Mouse (Mus musculus) spleen, adult 2 months (tissue): Measurements from ENCODE around the gene Phf1. TPM values are rescaled to one million over a fixed set of nuclear protein-coding genes. Genes with fewer than 3 reads are reported as not detected.
A peak's percentile ranks its signal among the peaks of the same experiment; 100 is the strongest.
"Not testable (repeated sequence)": the region's sequence is repeated elsewhere in the genome, so short reads cannot be mapped to it uniquely, and the experiment has no call there.

Experiments used
- DNase-seq, 2 experiments: peaks; one replicate each; pipeline versions ENCODE4 v3.0.0 to v3.0.0-alpha.2; 2012 to 2021; ENCODE audit warnings: low spot score in 2 of 2, low read depth in 1 of 2
- H3K27ac ChIP-seq: fragments of 200-500 bp; 2 replicates; pipeline ENCODE4 v1.5.1; 2012; ENCODE audit warnings: low read length, inconsistent platforms; ENCODE audit not compliant: insufficient read depth
- H3K27me3 ChIP-seq: fragments of 200-500 bp; 2 replicates; pipeline ENCODE4 v1.6.1; 2012; ENCODE audit warnings: mild to moderate bottlenecking, moderate library complexity, low read length, inconsistent platforms; ENCODE audit not compliant: control insufficient read depth, insufficient read depth
- H3K36me3 ChIP-seq: fragments of 200-500 bp; 2 replicates; pipeline ENCODE4 v1.6.1; 2012; ENCODE audit warnings: mild to moderate bottlenecking, low read length, inconsistent platforms; ENCODE audit not compliant: control insufficient read depth, insufficient read depth
- H3K4me1 ChIP-seq: fragments of 200-500 bp; 2 replicates; pipeline ENCODE4 v1.6.1; 2011; ENCODE audit warnings: inconsistent platforms; ENCODE audit not compliant: control insufficient read depth, insufficient read depth, insufficient read length
- H3K4me3 ChIP-seq: fragments of 200-500 bp; 2 replicates; pipeline ENCODE4 v1.5.1; 2011; ENCODE audit warnings: mild to moderate bottlenecking, inconsistent platforms; ENCODE audit not compliant: insufficient read depth, insufficient read length; ENCODE audit errors: extremely low read depth
- CTCF ChIP-seq: fragments of 200-500 bp; IDR thresholded peaks from 2 replicates; pipeline ENCODE4 v1.5.1; 2011; ENCODE audit warnings: mild to moderate bottlenecking, inconsistent platforms; ENCODE audit not compliant: insufficient read depth, insufficient read length, insufficient replicate concordance; ENCODE audit errors: extremely low read depth
- POLR2A ChIP-seq: fragments of 200-500 bp; IDR thresholded peaks from 2 replicates; pipeline ENCODE4 v1.6.1; 2011; ENCODE audit warnings: low read depth, low read length, inconsistent platforms
- WGBS: fragments of 180-500 bp; shearing (Covaris S2); methylation state at CpG from one replicate; pipeline ENCODE4 v1.1.7; 2018; 5-methylcytosine and 5-hydroxymethylcytosine counted together
- polyA plus RNA-seq: library from polyadenylated mRNA; depleted of rRNA; stranded (reverse); fragments of >200 nt; gene quantifications from 2 replicates; pipeline ENCODE4 v1.2.3, GENCODE M21; 2012

Phf1 gene
- polyA plus RNA-seq, 1 experiment = 103 TPM

DNA sequence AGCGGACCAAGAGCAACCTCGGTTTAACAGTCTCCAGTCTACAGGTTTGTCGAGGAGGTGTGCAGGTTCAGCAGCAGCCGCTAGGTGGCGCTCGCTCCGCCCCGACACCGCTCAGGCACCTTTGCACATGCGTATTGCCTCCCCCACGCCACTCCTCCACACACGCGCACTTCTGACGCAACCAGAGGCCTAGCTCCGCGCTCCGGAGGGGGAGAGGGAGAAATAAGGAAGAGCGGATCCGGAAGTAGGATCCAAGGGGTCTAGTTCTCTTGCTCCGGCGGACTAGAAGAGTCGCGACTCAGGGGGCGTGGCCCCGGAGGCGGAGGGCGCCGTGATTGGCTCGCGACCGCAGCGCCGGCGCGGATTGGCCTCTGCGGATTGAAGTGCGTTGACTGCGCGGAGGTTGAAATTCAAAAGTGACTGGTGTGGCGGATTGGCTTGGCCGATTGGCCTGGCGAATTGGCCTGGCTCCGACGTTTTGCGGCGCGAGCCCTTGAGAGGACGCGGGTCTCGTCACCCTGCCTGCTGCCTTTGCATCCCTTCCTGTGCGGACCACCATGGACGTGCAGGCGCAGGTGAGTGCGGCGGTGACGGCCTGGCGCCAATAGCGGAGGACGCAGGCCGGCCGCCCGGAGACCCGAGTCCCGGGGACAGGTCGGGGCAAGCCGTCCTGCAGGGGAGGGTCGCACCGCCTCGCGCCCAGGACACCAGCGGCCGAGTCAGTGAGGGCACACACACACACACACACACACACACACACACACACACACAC, 16.0 kb upstream of the Phf1 start, which contains the start of gene Kifc5b:
Kifc5b (plus strand) TSS at position 381 of the 772 bp plus-strand sequence.
- Histone ChIP-seq H3K4me1 (no peaks in the 10 kb centered on the region), H3K27me3 (no peaks in the 10 kb centered on the region), H3K36me3 (no peaks in the 10 kb centered on the region; the same call in 1 of the 2 replicates), H3K4me3 (peak within 1 kb of the TSS; percentile 74), H3K27ac (no peak within 1 kb of the TSS)
- TF ChIP-seq CTCF (peak; percentile 99), POLR2A (no peak)
- peak; percentile 96 to 98 for DNase-seq
- under 1% methylated on average over 72 of the region's 72 CpGs for WGBS

DNA sequence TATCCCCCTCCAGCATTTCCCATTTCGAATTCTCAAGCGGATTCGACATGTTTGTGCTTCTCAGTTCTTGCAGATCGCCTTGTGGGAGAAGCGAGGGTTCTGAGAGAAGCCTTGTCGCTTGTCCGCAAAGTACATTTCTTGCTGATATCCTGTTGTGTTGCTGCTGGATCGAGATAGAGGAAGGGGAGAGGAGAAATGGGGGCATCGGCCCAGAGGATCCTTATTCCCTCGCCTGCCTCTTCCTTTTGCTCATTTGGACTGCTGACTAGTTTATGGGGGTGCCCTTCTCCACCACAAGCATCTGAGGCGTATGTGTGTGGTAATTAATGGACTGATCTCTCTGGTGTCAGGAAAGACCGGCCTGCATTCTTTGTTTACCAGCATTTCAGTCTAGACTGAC, 15.3 kb upstream of the Phf1 start:
- H3K36me3 ChIP-seq, H3K27me3 ChIP-seq, DNase-seq, H3K4me1 ChIP-seq, H3K27ac ChIP-seq: not testable (repeated sequence)
- H3K4me3 ChIP-seq = peak overlapping the region; percentile 74
- 2% methylated on average over 12 of the region's 12 CpGs for WGBS

DNA sequence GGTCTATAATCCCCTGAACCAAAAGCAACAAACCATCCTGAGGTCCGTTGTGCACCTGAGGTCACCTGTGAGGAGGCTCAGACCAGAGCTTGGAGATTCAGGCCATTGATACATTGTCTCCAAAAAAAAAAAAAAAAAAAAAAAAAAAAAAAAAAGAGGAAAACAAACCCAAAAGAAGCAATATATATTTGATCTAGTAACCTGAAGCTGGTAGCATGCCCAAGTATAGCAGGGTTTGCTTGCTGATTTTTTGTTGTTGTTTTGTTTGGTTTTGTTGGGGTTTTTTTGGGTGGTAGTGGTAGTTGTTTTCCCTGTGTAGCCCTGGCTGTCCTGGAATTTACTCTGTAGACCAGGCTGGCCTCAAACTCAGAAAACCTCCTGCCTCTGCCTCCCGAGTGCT, 14.5 kb upstream of the Phf1 start:
- H3K27ac ChIP-seq = no peak overlapping the region
- no peak for TF ChIP-seq POLR2A
- TF ChIP-seq CTCF = no peak
- no peak for DNase-seq
- H3K27me3 ChIP-seq = no peaks in the 10 kb centered on the region
- H3K4me1 ChIP-seq = no peaks in the 10 kb centered on the region; the same call in 1 of the 2 replicates
- H3K36me3 ChIP-seq = no peaks in the 10 kb centered on the region; the same call in 1 of the 2 replicates
- H3K4me3 ChIP-seq = no peak overlapping the region; the same call in 1 of the 2 replicates
- 74% methylated on average over 2 of the region's 2 CpGs for WGBS

DNA sequence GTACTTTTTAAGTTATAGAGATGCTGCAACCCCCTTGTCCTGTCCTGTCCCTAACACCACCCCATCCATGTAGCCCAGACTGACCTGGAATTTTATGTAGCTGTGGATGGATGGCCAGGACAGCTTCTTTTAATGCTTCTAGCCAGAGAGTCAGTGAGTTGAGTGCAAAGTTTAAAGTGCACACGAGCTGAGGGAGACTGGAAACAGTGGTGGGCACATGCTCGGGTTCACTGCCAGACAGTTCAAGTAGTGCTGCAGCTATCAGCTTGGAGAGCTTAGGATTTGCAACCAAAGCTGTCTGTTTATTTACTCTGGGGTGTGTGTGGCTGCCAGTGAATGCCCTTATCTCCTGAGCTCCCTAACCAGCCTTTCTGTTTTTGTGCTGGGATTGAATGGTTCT, 13.3 kb upstream of the Phf1 start:
- H3K27ac ChIP-seq, H3K27me3 ChIP-seq, H3K4me3 ChIP-seq, H3K4me1 ChIP-seq, H3K36me3 ChIP-seq, DNase-seq: not testable (repeated sequence)
- 87% methylated on average over 2 of the region's 2 CpGs for WGBS

DNA sequence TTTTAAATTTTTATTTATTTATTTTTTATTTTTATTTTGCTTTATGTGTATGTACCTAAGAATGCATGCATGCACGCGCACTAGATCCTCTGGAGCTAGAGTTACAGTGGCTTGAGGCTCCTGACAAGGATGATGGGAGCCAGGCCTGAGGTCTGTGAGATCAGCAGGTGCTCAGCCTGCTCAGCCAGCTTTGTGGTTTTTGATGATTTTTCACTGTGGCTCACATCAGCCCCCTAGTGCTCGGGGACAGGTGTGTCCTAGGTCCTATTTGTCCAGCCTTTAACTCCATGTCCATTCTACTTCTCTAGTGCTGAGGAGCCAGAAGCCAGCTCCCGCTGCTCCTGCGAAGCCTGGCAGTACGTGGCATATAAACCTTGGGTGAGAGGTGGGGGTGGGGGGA, 10.5 kb upstream of the Phf1 start:
- not testable (repeated sequence) for H3K36me3 ChIP-seq, H3K27me3 ChIP-seq, H3K4me3 ChIP-seq, DNase-seq, H3K27ac ChIP-seq, H3K4me1 ChIP-seq
- WGBS = 84% methylated on average over 6 of the region's 6 CpGs

DNA sequence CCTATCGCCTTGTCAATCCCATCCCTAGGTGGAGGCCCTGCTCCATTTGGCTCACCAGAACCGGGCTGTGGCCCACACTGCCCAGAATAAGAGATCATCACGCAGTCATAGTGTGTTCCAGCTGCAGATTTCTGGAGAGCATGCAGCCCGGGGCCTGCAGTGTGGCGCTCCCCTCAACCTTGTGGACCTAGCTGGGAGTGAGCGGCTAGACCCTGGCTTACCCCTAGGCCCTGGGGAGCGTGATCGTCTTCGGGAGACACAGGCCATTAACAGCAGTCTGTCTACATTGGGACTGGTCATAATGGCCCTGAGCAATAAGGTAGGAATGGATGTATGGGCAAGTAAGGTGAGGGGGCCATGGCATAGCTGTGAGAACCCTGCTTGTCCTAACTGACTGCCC, 7.4 kb upstream of the Phf1 start:
- H3K36me3 ChIP-seq = not testable (repeated sequence)
- 98% methylated on average over 9 of the region's 9 CpGs for WGBS

DNA sequence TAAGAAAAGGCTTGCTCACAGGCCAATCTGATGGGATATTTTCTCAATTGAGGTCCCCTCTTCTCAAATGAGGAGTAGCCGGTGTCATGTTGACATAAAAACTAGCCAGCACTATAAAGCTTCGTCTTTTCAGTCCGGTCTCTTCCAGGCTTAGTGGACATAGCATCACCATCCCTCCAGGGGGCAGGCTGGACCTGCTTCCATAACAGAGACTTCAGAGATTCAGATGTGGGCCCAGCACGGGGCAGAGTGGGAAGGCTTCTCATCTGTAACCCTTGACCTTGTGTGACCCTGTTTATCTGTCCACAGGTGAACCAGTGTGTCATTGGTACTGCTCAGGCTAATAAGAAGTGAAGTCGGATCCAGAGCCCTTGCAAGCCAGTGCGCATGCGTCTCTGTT, 1.1 kb upstream of the Phf1 start:
- not testable (repeated sequence) for H3K27me3 ChIP-seq, H3K27ac ChIP-seq, H3K4me3 ChIP-seq, DNase-seq
- H3K4me1 ChIP-seq = peaks cover 11% of the 10 kb centered on the region; the same call in 1 of the 2 replicates
- TF ChIP-seq CTCF = peak; percentile 33; the same call in 1 of the 2 replicates
- H3K36me3 ChIP-seq = peaks cover 21% of the 10 kb centered on the region
- 72% methylated on average over 7 of the region's 7 CpGs for WGBS

More for the DNA sequence above, 7.4 kb upstream of the Phf1 start:
- not testable (repeated sequence) for H3K4me3 ChIP-seq, DNase-seq, H3K27me3 ChIP-seq, H3K27ac ChIP-seq, H3K4me1 ChIP-seq

DNA sequence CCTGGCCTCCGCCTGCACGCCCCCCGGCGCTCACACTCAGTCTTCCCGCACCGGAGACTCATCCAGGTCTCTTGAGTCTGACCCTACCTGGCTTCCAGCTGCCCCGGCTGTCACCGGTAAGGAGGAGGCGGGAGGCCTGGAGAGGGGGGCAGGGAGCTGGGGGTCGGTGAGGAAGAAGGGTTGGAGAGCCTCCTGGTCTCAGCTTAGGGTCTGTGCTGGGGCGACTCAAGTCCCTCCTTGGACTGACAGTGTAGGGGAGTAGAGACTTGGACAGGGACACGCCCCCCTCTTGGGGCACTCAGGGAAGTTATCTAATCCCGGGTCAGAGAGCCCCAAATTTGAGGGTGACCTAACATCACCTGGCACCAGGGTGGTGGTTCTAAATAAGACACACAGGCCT, 567 bp downstream of the Phf1 start:
- H3K4me1 ChIP-seq = peaks cover 20% of the 10 kb centered on the region; the same call in 1 of the 2 replicates
- H3K36me3 ChIP-seq = peaks cover 30% of the 10 kb centered on the region
- TF ChIP-seq CTCF = no peak
- TF ChIP-seq POLR2A = no peak
- H3K27me3 ChIP-seq = no peaks in the 10 kb centered on the region
- WGBS = 5% methylated on average over 13 of the region's 13 CpGs
- DNase-seq = no peak
- H3K4me3 ChIP-seq = peak overlapping the region; percentile 87
- peak overlapping the region; percentile 81 for H3K27ac ChIP-seq
